Mouse (Mus musculus): ENCODE data around the gene Tirap.

Tirap gene

GRCm38 (mm10) chr9:35145118-35145517 lies 55.0 kb downstream of the Tirap start:
- DNase-seq: no peak

GRCm38 (mm10) chr9:35142221-35142620 lies 57.9 kb downstream of the Tirap start:
- no peak for DNase-seq

DNA sequence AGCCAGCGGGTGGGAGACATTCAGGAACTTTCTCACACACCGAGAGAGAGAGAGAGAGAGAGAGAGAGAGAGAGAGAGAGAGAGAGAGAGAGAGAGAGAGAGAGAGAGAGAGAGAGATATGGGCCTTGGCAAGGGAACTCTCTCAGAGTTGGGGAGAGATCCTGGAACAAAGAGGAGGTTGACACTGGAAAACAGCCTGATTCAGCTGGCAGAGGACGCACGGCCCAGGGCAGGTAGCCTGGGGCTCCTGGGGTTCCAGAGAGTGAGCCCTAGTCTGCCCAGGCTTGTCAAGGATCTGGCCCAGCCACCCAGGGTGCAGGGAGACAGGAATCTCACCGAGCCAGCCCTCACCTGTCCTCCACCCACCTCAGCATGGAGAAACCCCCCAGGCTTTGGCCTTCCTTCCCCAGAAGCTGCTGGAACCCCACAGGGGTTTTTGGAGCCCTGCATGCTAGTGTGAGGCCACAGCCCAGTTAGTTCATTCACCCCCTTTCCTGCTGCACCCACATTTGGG lies 60.8 kb downstream of the Tirap start:
- DNase-seq: no peak

GRCm38 (mm10) chr9:35138029-35138428 lies 62.1 kb downstream of the Tirap start:
- DNase-seq: no peak

DNA sequence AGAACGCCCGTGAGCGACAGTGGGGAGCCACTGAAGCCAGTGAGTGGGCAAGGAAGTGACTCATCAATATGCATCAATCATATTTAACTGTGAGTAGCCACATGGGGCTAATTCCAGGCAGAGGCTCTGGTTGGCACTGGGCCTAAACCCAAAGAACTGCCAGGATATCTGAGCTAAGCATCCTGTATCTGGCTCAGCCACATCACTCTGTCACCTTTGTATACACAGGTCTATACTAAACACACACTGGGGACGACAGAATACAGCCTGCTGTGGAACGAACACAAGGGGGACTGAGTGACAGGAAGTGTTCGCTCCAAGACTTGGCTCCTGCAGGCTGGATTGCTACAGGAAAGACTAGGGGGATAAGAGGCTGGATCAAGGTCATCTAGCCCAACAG lies 64.5 kb downstream of the Tirap start:
- no peak for DNase-seq

Data from embryo, embryonic 11 days (tissue).